Mouse (Mus musculus) heart, adult 2 months (tissue): ENCODE results near the gene Tmprss9. TPM values are rescaled to one million over a fixed set of nuclear protein-coding genes. Genes with fewer than 3 reads are reported as not detected.

Source experiments
- DNase-seq, 2 experiments: peaks; one replicate each; pipeline ENCODE4 v3.0.0; 2021
- H3K27ac ChIP-seq: fragments of 200-600 bp; 2 replicates; pipeline ENCODE4 v1.8.1; 2022
- H3K27me3 ChIP-seq: fragments of 200-500 bp; 2 replicates; pipeline ENCODE4 v1.6.1; 2012; ENCODE audit warnings: mild to moderate bottlenecking, low read length, inconsistent platforms, mixed read lengths; ENCODE audit not compliant: control insufficient read depth, insufficient read depth
- H3K36me3 ChIP-seq: fragments of 200-500 bp; 2 replicates; pipeline ENCODE4 v1.6.1; 2012; ENCODE audit warnings: low read length, inconsistent platforms; ENCODE audit not compliant: control insufficient read depth, insufficient read depth
- H3K4me1 ChIP-seq: fragments of 200-500 bp; 2 replicates; pipeline ENCODE4 v1.6.1; 2011; ENCODE audit warnings: low read length; ENCODE audit not compliant: control insufficient read depth, insufficient read depth
- H3K4me3 ChIP-seq: fragments of 200-600 bp; 2 replicates; pipeline ENCODE4 v1.8.1; 2022
- H3K79me2 ChIP-seq: fragments of 200-500 bp; replicated peaks from 2 replicates; pipeline ENCODE4 v1.6.1; 2012; ENCODE audit warnings: mild to moderate bottlenecking, inconsistent platforms, low read length, moderate library complexity, mixed read lengths; ENCODE audit not compliant: control insufficient read depth, insufficient read depth
- H3K9ac ChIP-seq: fragments of 200-500 bp; 2 replicates; pipeline ENCODE4 v1.6.1; 2012; ENCODE audit warnings: low read depth, mild to moderate bottlenecking, control low read depth, inconsistent platforms, low read length, mixed read lengths
- CTCF ChIP-seq: fragments of 200-600 bp; IDR thresholded peaks from 2 replicates; pipeline ENCODE4 v1.8.1; 2022; ENCODE audit warnings: antibody characterized with exemption, mild to moderate bottlenecking, moderate library complexity
- EP300 ChIP-seq: fragments of 200-500 bp; IDR thresholded peaks from 2 replicates; pipeline ENCODE4 v1.6.1; 2011; ENCODE audit warnings: low read depth, low read length, control low read depth; ENCODE audit not compliant: insufficient read depth
- POLR2A ChIP-seq: fragments of 200-500 bp; IDR thresholded peaks from 2 replicates; pipeline ENCODE4 v1.6.1; 2011; ENCODE audit warnings: mild to moderate bottlenecking, low read depth, low read length, control low read depth; ENCODE audit not compliant: insufficient read depth
- WGBS: fragments of 180-500 bp; shearing (Covaris S2); methylation state at CpG from one replicate; pipeline ENCODE4 v1.1.7; 2018; 5-methylcytosine and 5-hydroxymethylcytosine counted together
- intact Hi-C: fragments of 180-260 bp; cut with DNase I; formaldehyde crosslinking; loops from one replicate; pipeline ENCODE4 v1.15.1; 2025
- microRNA-seq, 2 experiments: library from miRNA; unstranded; fragments of <30 nt; microRNA quantifications; one replicate each; pipeline ENCODE4 v1.2.0; 2021
- polyA plus RNA-seq: library from polyadenylated mRNA; depleted of rRNA; stranded (reverse); fragments of >200 nt; gene quantifications from 2 replicates; pipeline ENCODE4 v1.2.3, GENCODE M21; 2012; rRNA removed
- total RNA-seq, 2 experiments: library from RNA; stranded (reverse); gene quantifications; 2 replicates each; pipeline ENCODE4 v1.2.3; 2021

Tmprss9 gene
- total and polyA plus RNA-seq, 3 experiments = 0.02 TPM; not detected in 2

DNA sequence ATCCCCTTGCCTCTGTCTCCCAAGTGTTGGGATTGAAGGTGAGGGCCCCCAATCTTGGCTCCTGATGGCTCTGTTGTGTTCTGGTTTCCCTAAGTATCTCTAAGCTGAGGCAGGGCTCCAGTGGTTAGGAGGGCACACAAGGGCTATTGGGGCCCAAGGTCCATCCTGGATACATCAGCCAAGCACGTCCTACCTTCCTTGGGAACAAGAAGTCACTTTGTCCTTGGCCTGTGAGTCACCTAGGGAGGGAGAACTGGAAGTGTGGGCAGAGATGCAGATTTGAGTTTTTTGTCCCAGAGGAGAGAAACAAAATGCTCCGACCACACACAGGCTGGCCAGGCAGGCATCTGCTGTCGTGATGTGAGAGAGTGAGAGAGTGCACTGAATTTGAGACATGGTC, 77.4 kb downstream of the Tmprss9 start:
- peaks cover 10% of the 10 kb centered on the region for H3K4me1 ChIP-seq
- no peaks in the 10 kb centered on the region for H3K79me2 ChIP-seq
- TF ChIP-seq EP300 (no peak), CTCF (no peak), POLR2A (no peak)
- no peak overlapping the region; the same call in 1 of the 2 replicates for H3K27ac ChIP-seq
- no peak overlapping the region for H3K9ac ChIP-seq
- H3K4me3 ChIP-seq = no peak overlapping the region
- no peaks in the 10 kb centered on the region for H3K36me3 ChIP-seq
- intact Hi-C loops = no loop called here
- no peaks in the 10 kb centered on the region for H3K27me3 ChIP-seq
- DNase-seq = no peak
- WGBS = 51% methylated on average over 3 of the region's 3 CpGs

Small RNAs within 50 kb of the gene (microRNA-seq; reads per million reads assigned to microRNA genes)
- 1.7 to 3.5 reads per million in 2 experiments for gene Mir1982

Other genes starting within 250 kb of the Tmprss9 start
- 100 to 1,000 TPM; 117 to 130 TPM for gene Csnk1g2, start 249.0 kb upstream of the Tmprss9 start, total RNA-seq
- gene Csnk1g2, start 249.0 kb upstream of the Tmprss9 start, polyA plus RNA-seq = 125 and 130 TPM in 2 replicates
- gene Btbd2, start 214.8 kb upstream of the Tmprss9 start, total RNA-seq = 10 to 100 TPM; 43.7 to 44.2 TPM
- 57.3 and 60.1 TPM in 2 replicates for gene Btbd2, start 214.8 kb upstream of the Tmprss9 start, polyA plus RNA-seq
- 100 to 1,000 TPM; 176 to 229 TPM for gene Mknk2, start 193.7 kb upstream of the Tmprss9 start, total RNA-seq
- gene Mknk2, start 193.7 kb upstream of the Tmprss9 start, polyA plus RNA-seq = 199 and 208 TPM in 2 replicates
- gene Mob3a, start 169.9 kb upstream of the Tmprss9 start, total RNA-seq = 1 to 10 TPM; 7.4 to 7.6 TPM
- 11.7 and 13.6 TPM in 2 replicates for gene Mob3a, start 169.9 kb upstream of the Tmprss9 start, polyA plus RNA-seq
- 1 to 10 TPM; 3.4 to 3.8 TPM for gene Izumo4, start 169.7 kb upstream of the Tmprss9 start, total RNA-seq
- gene Izumo4, start 169.7 kb upstream of the Tmprss9 start, polyA plus RNA-seq = 13.3 and 15.6 TPM in 2 replicates
- gene Ap3d1, start 129.6 kb upstream of the Tmprss9 start, total RNA-seq = 10 to 100 TPM; 40.2 to 42.6 TPM
- 52.9 and 66.5 TPM in 2 replicates for gene Ap3d1, start 129.6 kb upstream of the Tmprss9 start, polyA plus RNA-seq
- gene Dot1l, start 116.6 kb upstream of the Tmprss9 start, total RNA-seq = 10 to 100 TPM; 18.8 to 19.6 TPM
- gene Dot1l, start 116.6 kb upstream of the Tmprss9 start, polyA plus RNA-seq = 35.0 and 39.6 TPM in 2 replicates
- gene Sf3a2, start 73.7 kb upstream of the Tmprss9 start, total RNA-seq = 10 to 100 TPM; 27.3 to 30.4 TPM
- 18.4 and 19.7 TPM in 2 replicates for gene Sf3a2, start 73.7 kb upstream of the Tmprss9 start, polyA plus RNA-seq
- gene Plekhj1, start 73.2 kb upstream of the Tmprss9 start, total RNA-seq = 10 to 100 TPM; 29.7 to 33.0 TPM
- gene Plekhj1, start 73.2 kb upstream of the Tmprss9 start, polyA plus RNA-seq = 28.9 and 33.2 TPM in 2 replicates
- gene Amh, start 66.6 kb upstream of the Tmprss9 start, total RNA-seq = under 1 TPM; 0.18 TPM
- gene Amh, start 66.6 kb upstream of the Tmprss9 start, polyA plus RNA-seq = 0.15 and 0.25 TPM in 2 replicates
- gene Jsrp1, start 58.4 kb upstream of the Tmprss9 start, total RNA-seq = 1 to 10 TPM in 1 of 2 experiments, under 1 TPM in 1; 0.25 to 1.1 TPM
- gene Jsrp1, start 58.4 kb upstream of the Tmprss9 start, polyA plus RNA-seq = 0.21 and 0.56 TPM in 2 replicates
- gene Oaz1, start 45.2 kb upstream of the Tmprss9 start, total RNA-seq = 100 to 1,000 TPM; 850 to 914 TPM
- gene Oaz1, start 45.2 kb upstream of the Tmprss9 start, polyA plus RNA-seq = 1,001 and 1,201 TPM in 2 replicates
- gene Lingo3, start 27.8 kb upstream of the Tmprss9 start, total RNA-seq = 10 to 100 TPM; 10.7 to 15.8 TPM
- 12.0 and 15.1 TPM in 2 replicates for gene Lingo3, start 27.8 kb upstream of the Tmprss9 start, polyA plus RNA-seq
- 10 to 100 TPM; 19.4 to 23.2 TPM for gene Lsm7, start 16.6 kb upstream of the Tmprss9 start, total RNA-seq
- 74.9 and 79.9 TPM in 2 replicates for gene Lsm7, start 16.6 kb upstream of the Tmprss9 start, polyA plus RNA-seq
- gene Sppl2b, start 16.6 kb upstream of the Tmprss9 start, total RNA-seq = 10 to 100 TPM; 15.4 to 16.8 TPM
- 51.4 and 74.2 TPM in 2 replicates for gene Sppl2b, start 16.6 kb upstream of the Tmprss9 start, polyA plus RNA-seq
- gene Timm13, start 29.1 kb downstream of the Tmprss9 start, total RNA-seq = 100 to 1,000 TPM; 126 to 133 TPM
- gene Timm13, start 29.1 kb downstream of the Tmprss9 start, polyA plus RNA-seq = 151 and 188 TPM in 2 replicates
- 1 to 10 TPM; 3.6 to 5.4 TPM for gene Lmnb2, start 46.4 kb downstream of the Tmprss9 start, total RNA-seq
- 5.4 and 7.4 TPM in 2 replicates for gene Lmnb2, start 46.4 kb downstream of the Tmprss9 start, polyA plus RNA-seq
- gene Gadd45b, start 58.2 kb downstream of the Tmprss9 start, total RNA-seq = 10 to 100 TPM; 10.9 to 13.9 TPM
- 10.0 and 10.1 TPM in 2 replicates for gene Gadd45b, start 58.2 kb downstream of the Tmprss9 start, polyA plus RNA-seq
- under 1 TPM; 0.50 to 0.63 TPM for gene Gng7, start 143.1 kb downstream of the Tmprss9 start, total RNA-seq
- 0.68 and 1.1 TPM in 2 replicates for gene Gng7, start 143.1 kb downstream of the Tmprss9 start, polyA plus RNA-seq
- not detected for gene Diras1, start 153.8 kb downstream of the Tmprss9 start, total RNA-seq
- gene Diras1, start 153.8 kb downstream of the Tmprss9 start, polyA plus RNA-seq = 0.04 and 0.06 TPM in 2 replicates
- gene Slc39a3, start 165.6 kb downstream of the Tmprss9 start, total RNA-seq = 10 to 100 TPM; 13.9 to 14.4 TPM
- gene Slc39a3, start 165.6 kb downstream of the Tmprss9 start, polyA plus RNA-seq = 20.5 and 21.9 TPM in 2 replicates
- gene Sgta, start 188.3 kb downstream of the Tmprss9 start, total RNA-seq = 10 to 100 TPM; 84.5 to 90.1 TPM
- 158 and 161 TPM in 2 replicates for gene Sgta, start 188.3 kb downstream of the Tmprss9 start, polyA plus RNA-seq
- 10 to 100 TPM; 11.3 to 15.5 TPM for gene Thop1, start 198.2 kb downstream of the Tmprss9 start, total RNA-seq
- 15.2 and 17.0 TPM in 2 replicates for gene Thop1, start 198.2 kb downstream of the Tmprss9 start, polyA plus RNA-seq
- gene Creb3l3, start 227.0 kb downstream of the Tmprss9 start, total RNA-seq = under 1 TPM; 0.36 to 0.70 TPM
- gene Creb3l3, start 227.0 kb downstream of the Tmprss9 start, polyA plus RNA-seq = 0.06 and 0.15 TPM in 2 replicates
- gene Map2k2, start 234.1 kb downstream of the Tmprss9 start, total RNA-seq = 100 to 1,000 TPM; 115 to 123 TPM
- gene Map2k2, start 234.1 kb downstream of the Tmprss9 start, polyA plus RNA-seq = 89.3 and 116 TPM in 2 replicates